Mouse (Mus musculus) MEL (cell line): ENCODE data around the gene Stk4.

Experiments
- CTCF ChIP-seq, 3 experiments: IDR thresholded peaks in 2 of 3; conservative IDR thresholded peaks in 1 of 3; 2 replicates each; pipeline ENCODE4 v1.5.1; 2011 to 2012; ENCODE audit warnings: low read length in 3 of 3, low read depth in 2 of 3, mild to moderate bottlenecking in 2 of 3, improper control_type of control experiment in 1 of 3, inconsistent platforms in 1 of 3, mixed read lengths in 1 of 3, moderate library complexity in 1 of 3; ENCODE audit not compliant: control insufficient read depth in 1 of 3, insufficient read depth in 1 of 3, poor library complexity in 1 of 3, severe bottlenecking in 1 of 3
- EP300 ChIP-seq, 2 experiments: IDR thresholded peaks; 2 replicates each; pipeline ENCODE4 v1.6.1; 2011; ENCODE audit warnings: improper control_type of control experiment in 2 of 2, low read length in 2 of 2, low read depth in 1 of 2, mild to moderate bottlenecking in 1 of 2
- MEF2A ChIP-seq: IDR thresholded peaks from 2 replicates; pipeline ENCODE4 v1.6.1; 2014; ENCODE audit warnings: low read depth, mild to moderate bottlenecking, inconsistent platforms, low read length, improper control_type of control experiment; ENCODE audit not compliant: poor library complexity, insufficient replicate concordance, severe bottlenecking; ENCODE audit errors: extremely low read depth
- POLR2A ChIP-seq, 2 experiments: IDR thresholded peaks; 2 replicates each; pipeline ENCODE4 v1.6.1; 2011 to 2012; ENCODE audit warnings: low read length in 2 of 2, mild to moderate bottlenecking in 2 of 2, control low read depth in 1 of 2, improper control_type of control experiment in 1 of 2, low read depth in 1 of 2, moderate library complexity in 1 of 2; ENCODE audit not compliant: control insufficient read depth in 1 of 2, insufficient read depth in 1 of 2, poor library complexity in 1 of 2
- SIN3A ChIP-seq: IDR thresholded peaks from 2 replicates; pipeline ENCODE4 v1.6.1; 2012; ENCODE audit warnings: low read length, improper control_type of control experiment, inconsistent platforms
- TBP ChIP-seq: IDR thresholded peaks from 2 replicates; pipeline ENCODE4 v1.8.0; 2011; ENCODE audit warnings: low read depth, low read length, improper control_type of control experiment

DNA sequence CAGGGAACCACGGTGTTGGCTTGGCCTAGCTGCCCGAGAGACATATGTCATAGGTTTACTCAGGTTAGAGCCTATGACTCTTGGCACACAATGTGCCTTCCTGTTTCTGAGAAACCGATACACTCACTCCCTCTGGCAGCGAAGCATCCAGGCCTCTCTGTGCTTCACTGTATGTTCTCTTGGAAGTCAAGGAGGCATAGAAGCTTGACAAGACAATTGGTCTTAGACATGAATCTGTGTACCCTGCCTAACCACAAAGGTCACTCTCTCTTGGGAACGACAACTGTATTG lies 126.5 kb downstream of the Stk4 start:
- TF ChIP-seq MEF2A (no peak), CTCF (IDR thresholded peaks at IDR 0.05 in 2 of 3, conservative IDR thresholded peaks at IDR 0.05 in 1 of 3; ENCODE audit: control insufficient read depth in 1 of 3, insufficient read depth in 1 of 3, low read depth in 2 of 3, low read length in 3 of 3, poor library complexity in 1 of 3, severe bottlenecking in 1 of 3) (no peak), TBP (no peak), SIN3A (no peak), EP300 (IDR thresholded peaks at IDR 0.05; ENCODE audit: low read depth in 1 of 2, low read length in 2 of 2) (no peak), POLR2A (IDR thresholded peaks at IDR 0.05; ENCODE audit: control insufficient read depth in 1 of 2, insufficient read depth in 1 of 2, low read depth in 1 of 2, low read length in 2 of 2, poor library complexity in 1 of 2) (no peak)
